Mouse (Mus musculus): ENCODE results near the gene Zfhx2. TPM values are rescaled to one million over a fixed set of nuclear protein-coding genes. Genes with fewer than 3 reads are reported as not detected.
"Not testable (repeated sequence)": the region's sequence is repeated elsewhere in the genome, so short reads cannot be mapped to it uniquely, and the experiment has no call there.

The Zfhx2 gene
- polyA plus RNA-seq, 1 experiment, result 7.1 TPM

- Histone ChIP-seq H3K4me3 (ENCODE audit: insufficient read depth, low read length) (no peak overlapping the region), H3K4me1 (ENCODE audit: control insufficient read depth, insufficient read depth, low read length) (peaks cover 25% of the 10 kb centered on the region), H3K27ac (ENCODE audit: insufficient read depth, low read depth, low read length) (peak overlapping the region; percentile 68)
- no peak for TF ChIP-seq CTCF (IDR thresholded peaks at IDR 0.05; ENCODE audit: low read depth, low read length)
- TF ChIP-seq POLR2A (IDR thresholded peaks at IDR 0.05; ENCODE audit: borderline replicate concordance, low read depth, low read length), result no peak
Measured at GRCm38 (mm10) chr14:55055167-55055834, 36.8 kb downstream of the Zfhx2 start.

GRCm38 (mm10) chr14:55054191-55054749, 37.9 kb downstream of the Zfhx2 start:
- TF ChIP-seq POLR2A (IDR thresholded peaks at IDR 0.05; ENCODE audit: borderline replicate concordance, low read depth, low read length) (no peak), CTCF (IDR thresholded peaks at IDR 0.05; ENCODE audit: low read depth, low read length) (no peak)
- Histone ChIP-seq H3K4me1 (ENCODE audit: control insufficient read depth, insufficient read depth, low read length) (peaks cover 25% of the 10 kb centered on the region), H3K27ac (ENCODE audit: insufficient read depth, low read depth, low read length) (peak overlapping the region; percentile 68), H3K4me3 (ENCODE audit: insufficient read depth, low read length) (no peak overlapping the region)

GRCm38 (mm10) chr14:55053708-55054190, 38.4 kb downstream of the Zfhx2 start:
- peak overlapping the region; percentile 68; the same call in 1 of the 2 replicates for H3K27ac ChIP-seq (ENCODE audit: insufficient read depth, low read depth, low read length)
- peaks cover 28% of the 10 kb centered on the region for H3K4me1 ChIP-seq (ENCODE audit: control insufficient read depth, insufficient read depth, low read length)

GRCm38 (mm10) chr14:55053050-55053449, 39.1 kb downstream of the Zfhx2 start:
- peaks cover 30% of the 10 kb centered on the region for H3K4me1 ChIP-seq (ENCODE audit: control insufficient read depth, insufficient read depth, low read length)
- H3K27ac ChIP-seq (ENCODE audit: insufficient read depth, low read depth, low read length), result no peak overlapping the region
- H3K4me3 ChIP-seq (ENCODE audit: insufficient read depth, low read length), result no peak overlapping the region
- no peak for TF ChIP-seq POLR2A (IDR thresholded peaks at IDR 0.05; ENCODE audit: borderline replicate concordance, low read depth, low read length)
- TF ChIP-seq CTCF (IDR thresholded peaks at IDR 0.05; ENCODE audit: low read depth, low read length), result no peak

More at GRCm38 (mm10) chr14:55053708-55054190, 38.4 kb downstream of the Zfhx2 start:
- no peak overlapping the region for H3K4me3 ChIP-seq (ENCODE audit: insufficient read depth, low read length)
- no peak for TF ChIP-seq CTCF (IDR thresholded peaks at IDR 0.05; ENCODE audit: low read depth, low read length)
- no peak for TF ChIP-seq POLR2A (IDR thresholded peaks at IDR 0.05; ENCODE audit: borderline replicate concordance, low read depth, low read length)

- peaks cover 30% of the 10 kb centered on the region for H3K4me1 ChIP-seq (ENCODE audit: control insufficient read depth, insufficient read depth, low read length)
- H3K4me3 ChIP-seq (ENCODE audit: insufficient read depth, low read length), result no peak overlapping the region
- TF ChIP-seq CTCF (IDR thresholded peaks at IDR 0.05; ENCODE audit: low read depth, low read length), result no peak
- TF ChIP-seq POLR2A (IDR thresholded peaks at IDR 0.05; ENCODE audit: borderline replicate concordance, low read depth, low read length), result no peak
- no peak overlapping the region for H3K27ac ChIP-seq (ENCODE audit: insufficient read depth, low read depth, low read length)
Measured at GRCm38 (mm10) chr14:55052496-55052895, 39.6 kb downstream of the Zfhx2 start.

- no peak overlapping the region for H3K4me3 ChIP-seq (ENCODE audit: insufficient read depth, low read length)
- peaks cover 5% of the 10 kb centered on the region; the same call in 1 of the 2 replicates for H3K4me1 ChIP-seq (ENCODE audit: control insufficient read depth, insufficient read depth, low read length)
- no peak for TF ChIP-seq CTCF (IDR thresholded peaks at IDR 0.05; ENCODE audit: low read depth, low read length)
- no peak for TF ChIP-seq POLR2A (IDR thresholded peaks at IDR 0.05; ENCODE audit: borderline replicate concordance, low read depth, low read length)
- H3K27ac ChIP-seq (ENCODE audit: insufficient read depth, low read depth, low read length), result no peak overlapping the region
Measured at GRCm38 (mm10) chr14:55047971-55048531, 44.1 kb downstream of the Zfhx2 start.

- not testable (repeated sequence) for H3K4me3 ChIP-seq (ENCODE audit: insufficient read depth, low read length); H3K27ac ChIP-seq (ENCODE audit: insufficient read depth, low read depth, low read length); H3K4me1 ChIP-seq (ENCODE audit: control insufficient read depth, insufficient read depth, low read length)
Measured at GRCm38 (mm10) chr14:55043694-55044093, 48.4 kb downstream of the Zfhx2 start.

- Histone ChIP-seq H3K4me1 (ENCODE audit: control insufficient read depth, insufficient read depth, low read length) (no peaks in the 10 kb centered on the region; the same call in 1 of the 2 replicates), H3K27ac (ENCODE audit: insufficient read depth, low read depth, low read length) (no peak overlapping the region), H3K4me3 (ENCODE audit: insufficient read depth, low read length) (no peak overlapping the region)
- TF ChIP-seq POLR2A (IDR thresholded peaks at IDR 0.05; ENCODE audit: borderline replicate concordance, low read depth, low read length), result no peak
- no peak for TF ChIP-seq CTCF (IDR thresholded peaks at IDR 0.05; ENCODE audit: low read depth, low read length)
Measured at GRCm38 (mm10) chr14:55032695-55033225, 59.4 kb downstream of the Zfhx2 start.

GRCm38 (mm10) chr14:55029034-55029698, 63.0 kb downstream of the Zfhx2 start:
- TF ChIP-seq POLR2A (IDR thresholded peaks at IDR 0.05; ENCODE audit: borderline replicate concordance, low read depth, low read length) (no peak), CTCF (IDR thresholded peaks at IDR 0.05; ENCODE audit: low read depth, low read length) (peak; percentile 52; the same call in 1 of the 2 replicates)
- H3K4me3 ChIP-seq (ENCODE audit: insufficient read depth, low read length), result no peak overlapping the region
- no peaks in the 10 kb centered on the region for H3K4me1 ChIP-seq (ENCODE audit: control insufficient read depth, insufficient read depth, low read length)
- no peak overlapping the region for H3K27ac ChIP-seq (ENCODE audit: insufficient read depth, low read depth, low read length)
